Mouse (Mus musculus) neural tube, embryonic 14.5 days (tissue): Measurements from ENCODE around the gene Tbc1d10a. TPM values are rescaled to one million over a fixed set of nuclear protein-coding genes. Genes with fewer than 3 reads are reported as not detected.

Experiments
- ATAC-seq: fragments of 200-750 bp; cut with Nextera tagmentation; 2 replicates; pipeline ENCODE4 v1.8.0; 2017; ENCODE audit warnings: low read depth, mild to moderate bottlenecking, moderate TSS enrichment, moderate library complexity
- H3K27ac ChIP-seq: fragments of 300-500 bp; sonication (generic); 2 replicates; pipeline ENCODE4 v1.5.1; 2014; ENCODE audit warnings: low read depth, mild to moderate bottlenecking, control low read depth, low read length, moderate library complexity, mixed read lengths
- H3K27me3 ChIP-seq: fragments of 300-500 bp; sonication (generic); 2 replicates; pipeline ENCODE4 v1.6.1; 2014; ENCODE audit warnings: low read length; ENCODE audit not compliant: control insufficient read depth, insufficient read depth
- H3K36me3 ChIP-seq: fragments of 300-500 bp; sonication (generic); 2 replicates; pipeline ENCODE4 v1.6.1; 2014; ENCODE audit warnings: low read length, mixed read lengths; ENCODE audit not compliant: control insufficient read depth, insufficient read depth
- H3K4me1 ChIP-seq: fragments of 300-500 bp; sonication (generic); 2 replicates; pipeline ENCODE4 v1.6.1; 2014; ENCODE audit warnings: low read length; ENCODE audit not compliant: control insufficient read depth, insufficient read depth
- H3K4me2 ChIP-seq: fragments of 300-500 bp; sonication (generic); 2 replicates; pipeline ENCODE4 v1.6.1; 2014; ENCODE audit warnings: mild to moderate bottlenecking, low read depth, low read length, control low read depth
- H3K4me3 ChIP-seq: fragments of 300-500 bp; sonication (generic); 2 replicates; pipeline ENCODE4 v1.5.1; 2014; ENCODE audit warnings: low read depth, low read length, control low read depth, mixed read lengths
- H3K9ac ChIP-seq: fragments of 300-500 bp; sonication (generic); replicated peaks from 2 replicates; pipeline ENCODE4 v1.6.1; 2014; ENCODE audit warnings: low read depth, mild to moderate bottlenecking, control low read depth, low read length, mixed read lengths
- H3K9me3 ChIP-seq: fragments of 300-500 bp; sonication (generic); 2 replicates; pipeline ENCODE4 v1.6.1; 2016; ENCODE audit warnings: low read length; ENCODE audit not compliant: control insufficient read depth
- WGBS: fragments of 180-500 bp; shearing (Covaris S2); extraction: QIAGEN DNeasy Blood & Tissue Kit; methylation state at CpG from one replicate; pipeline ENCODE4 v1.1.7; 2014; 5-methylcytosine and 5-hydroxymethylcytosine counted together
- polyA plus RNA-seq: library from polyadenylated mRNA; unstranded; fragments of >200 nt; fragmentation: Nextera tagmentation; extraction: Ambion mirVana; gene quantifications from 2 replicates; pipeline ENCODE4 v1.2.1, GENCODE M21; 2014

Tbc1d10a gene
- polyA plus RNA-seq, 1 experiment from 2014 or later: 19.8 TPM

DNA sequence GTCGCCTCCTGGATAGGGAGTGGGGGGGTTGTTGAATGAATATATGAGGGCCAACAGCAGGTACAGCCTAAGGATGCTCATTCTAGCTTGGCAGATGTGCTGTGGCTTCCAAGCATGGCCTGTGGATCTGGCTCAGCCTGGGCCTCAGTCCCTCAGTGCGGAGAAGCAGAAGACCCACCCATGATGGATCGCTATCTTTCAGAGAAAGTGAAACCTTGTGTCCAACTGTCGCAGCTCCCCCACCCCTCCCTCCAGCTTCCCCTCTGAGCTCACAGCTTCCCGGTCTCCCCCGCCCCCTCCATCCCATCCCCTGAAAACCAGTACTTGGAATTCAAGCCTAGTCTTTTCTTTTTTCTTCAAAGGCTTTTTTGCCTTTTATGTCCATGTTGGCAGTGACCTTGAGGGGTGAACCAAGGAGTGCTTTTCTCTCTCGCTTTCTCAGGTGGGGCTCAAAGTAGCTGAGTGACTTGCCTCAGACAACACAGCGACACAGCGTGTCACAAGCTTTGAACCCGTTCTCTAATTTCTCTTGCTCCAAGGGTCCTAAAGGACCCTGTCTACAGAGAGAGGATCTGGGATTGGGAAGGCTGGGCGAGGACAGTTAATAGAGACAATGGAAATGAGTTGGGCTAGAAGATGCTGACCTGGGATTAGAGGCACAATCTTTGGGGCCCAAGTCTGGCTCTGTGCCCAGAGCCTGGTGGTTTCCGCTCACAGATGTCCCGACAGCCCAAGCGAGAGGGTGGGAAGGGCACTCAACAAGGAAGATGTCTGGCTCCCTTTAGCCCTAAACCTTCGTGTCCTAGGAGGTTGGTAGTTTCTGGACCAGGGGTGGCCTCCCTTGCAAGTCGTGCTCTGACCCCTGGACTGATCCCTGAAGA lies 49.3 kb downstream of the Tbc1d10a start, which contains the start of gene Osm:
Gene Osm (plus strand): TSS at position 756 of the 881 bp plus-strand sequence.
- no peak for ATAC-seq
- no peaks in the 10 kb centered on the region for H3K4me1 ChIP-seq
- WGBS: 80% methylated on average over 16 of the region's 16 CpGs

DNA sequence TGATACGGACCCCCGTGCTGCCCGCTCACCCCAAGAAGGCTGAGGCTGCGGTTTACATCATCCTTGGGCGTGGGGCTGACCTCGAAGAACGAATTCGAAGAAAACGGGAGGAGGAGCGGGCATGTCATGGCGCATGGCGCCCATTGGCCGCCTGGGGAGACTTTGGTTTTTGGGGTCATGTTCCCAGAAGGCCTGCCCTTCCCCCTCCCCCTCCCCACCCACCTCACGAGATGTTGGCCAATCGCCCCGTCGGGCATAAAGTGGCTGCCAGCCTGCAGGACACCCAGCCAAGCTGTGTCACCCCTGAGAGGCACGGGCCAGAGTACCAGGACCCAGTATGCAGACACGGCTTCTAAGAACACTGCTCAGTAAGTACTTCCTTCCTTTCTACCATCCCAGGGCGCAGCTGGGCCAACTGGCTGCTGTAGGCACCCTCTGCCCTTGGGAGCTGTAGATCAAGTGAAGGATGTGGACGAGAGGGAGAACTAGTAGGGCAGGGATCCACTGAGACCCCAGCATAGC lies 50.0 kb downstream of the Tbc1d10a start:
- no peaks in the 10 kb centered on the region for H3K4me1 ChIP-seq
- WGBS: 93% methylated on average over 21 of the region's 21 CpGs
- no peak overlapping the region for H3K4me3 ChIP-seq
- H3K4me2 ChIP-seq: no peak overlapping the region
- H3K9me3 ChIP-seq: no peaks in the 10 kb centered on the region
- no peaks in the 10 kb centered on the region for H3K27me3 ChIP-seq
- no peak overlapping the region for H3K27ac ChIP-seq
- H3K9ac ChIP-seq: no peak overlapping the region
- no peaks in the 10 kb centered on the region for H3K36me3 ChIP-seq
- no peak for ATAC-seq

More for the DNA sequence above, 49.3 kb downstream of the Tbc1d10a start, which contains the start of gene Osm:
- H3K4me2 ChIP-seq: no peak within 1 kb of the TSS
- no peak within 1 kb of the TSS for H3K27ac ChIP-seq
- no peak within 1 kb of the TSS for H3K9ac ChIP-seq
- no peaks in the 10 kb centered on the region for H3K36me3 ChIP-seq
- H3K27me3 ChIP-seq: no peaks in the 10 kb centered on the region
- no peaks in the 10 kb centered on the region for H3K9me3 ChIP-seq
- no peak within 1 kb of the TSS for H3K4me3 ChIP-seq

- no peaks in the 10 kb centered on the region for H3K9me3 ChIP-seq
- no peaks in the 10 kb centered on the region for H3K4me1 ChIP-seq
- no peak overlapping the region for H3K4me3 ChIP-seq
- no peak for ATAC-seq
- H3K27me3 ChIP-seq: no peaks in the 10 kb centered on the region
- no peaks in the 10 kb centered on the region for H3K36me3 ChIP-seq
- H3K4me2 ChIP-seq: no peak overlapping the region
- WGBS: 86% methylated on average over 18 of the region's 18 CpGs
- H3K9ac ChIP-seq: no peak overlapping the region
- no peak overlapping the region for H3K27ac ChIP-seq
Observed at GRCm38 (mm10) chr11:4237389-4237912, 50.9 kb downstream of the Tbc1d10a start.

- ATAC-seq: no peak
- WGBS: 89% methylated on average over 6 of the region's 6 CpGs
Observed at GRCm38 (mm10) chr11:4238167-4238566, 51.6 kb downstream of the Tbc1d10a start.

DNA sequence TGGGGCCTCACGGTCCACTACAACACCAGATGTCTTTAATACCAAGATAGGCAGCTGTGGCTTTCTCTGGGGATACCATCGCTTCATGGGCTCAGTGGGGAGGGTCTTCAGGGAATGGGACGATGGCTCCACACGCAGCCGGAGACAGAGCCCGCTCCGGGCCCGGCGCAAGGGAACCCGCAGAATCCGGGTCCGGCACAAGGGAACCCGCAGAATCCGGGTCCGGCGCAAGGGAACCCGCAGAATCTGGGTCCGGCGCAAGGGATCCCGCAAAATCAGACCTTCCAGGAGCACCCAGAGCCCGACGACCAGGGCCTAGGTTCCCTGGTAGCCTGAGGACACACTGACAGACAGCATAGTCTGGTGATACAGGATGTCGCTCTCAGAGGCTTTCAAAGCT lies 53.1 kb downstream of the Tbc1d10a start:
- WGBS: 90% methylated on average over 23 of the region's 23 CpGs
- no peak for ATAC-seq
- no peaks in the 10 kb centered on the region for H3K4me1 ChIP-seq
- H3K4me2 ChIP-seq: no peak overlapping the region
- H3K9me3 ChIP-seq: no peaks in the 10 kb centered on the region
- H3K27me3 ChIP-seq: no peaks in the 10 kb centered on the region
- no peaks in the 10 kb centered on the region for H3K36me3 ChIP-seq
- no peak overlapping the region for H3K27ac ChIP-seq
- no peak overlapping the region for H3K4me3 ChIP-seq
- no peak overlapping the region for H3K9ac ChIP-seq

More at GRCm38 (mm10) chr11:4238167-4238566, 51.6 kb downstream of the Tbc1d10a start:
- H3K4me1 ChIP-seq: no peaks in the 10 kb centered on the region
- no peak overlapping the region for H3K9ac ChIP-seq
- no peaks in the 10 kb centered on the region for H3K9me3 ChIP-seq
- H3K27ac ChIP-seq: no peak overlapping the region
- H3K4me2 ChIP-seq: no peak overlapping the region
- no peaks in the 10 kb centered on the region for H3K27me3 ChIP-seq
- no peak overlapping the region for H3K4me3 ChIP-seq
- no peaks in the 10 kb centered on the region for H3K36me3 ChIP-seq

DNA sequence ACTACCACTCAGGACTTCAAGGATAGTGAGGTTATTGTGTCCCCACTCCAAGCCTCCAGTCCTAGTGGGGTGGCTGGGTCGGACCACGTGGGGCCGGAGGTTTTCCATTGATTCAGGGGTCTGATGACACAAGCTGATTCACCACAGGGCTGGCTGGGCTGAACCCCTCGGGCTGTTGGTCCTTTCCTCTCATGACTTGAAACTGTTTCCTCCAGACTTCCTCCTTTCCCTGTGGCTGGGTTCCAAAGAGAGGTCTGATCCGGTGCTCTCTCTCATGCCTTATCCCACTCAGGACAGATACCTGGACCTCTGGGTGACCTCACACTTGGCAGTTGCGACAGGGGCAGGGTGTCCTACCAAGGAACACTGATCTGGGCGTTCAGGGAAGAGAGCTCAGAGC lies 53.6 kb downstream of the Tbc1d10a start:
- Histone ChIP-seq H3K27me3 (no peaks in the 10 kb centered on the region), H3K4me3 (no peak overlapping the region), H3K36me3 (no peaks in the 10 kb centered on the region), H3K9me3 (no peaks in the 10 kb centered on the region), H3K4me2 (no peak overlapping the region), H3K9ac (no peak overlapping the region), H3K27ac (no peak overlapping the region), H3K4me1 (no peaks in the 10 kb centered on the region)
- no peak for ATAC-seq
- 80% methylated on average over 7 of the region's 7 CpGs for WGBS

GRCm38 (mm10) chr11:4241180-4241579 lies 54.6 kb downstream of the Tbc1d10a start:
- no peak overlapping the region for H3K9ac ChIP-seq
- no peak for ATAC-seq
- no peaks in the 10 kb centered on the region for H3K36me3 ChIP-seq
- H3K27me3 ChIP-seq: no peaks in the 10 kb centered on the region
- 78% methylated on average over 4 of the region's 4 CpGs for WGBS
- no peak overlapping the region for H3K4me3 ChIP-seq
- H3K27ac ChIP-seq: no peak overlapping the region
- H3K4me2 ChIP-seq: no peak overlapping the region
- no peaks in the 10 kb centered on the region for H3K4me1 ChIP-seq
- no peaks in the 10 kb centered on the region for H3K9me3 ChIP-seq

DNA sequence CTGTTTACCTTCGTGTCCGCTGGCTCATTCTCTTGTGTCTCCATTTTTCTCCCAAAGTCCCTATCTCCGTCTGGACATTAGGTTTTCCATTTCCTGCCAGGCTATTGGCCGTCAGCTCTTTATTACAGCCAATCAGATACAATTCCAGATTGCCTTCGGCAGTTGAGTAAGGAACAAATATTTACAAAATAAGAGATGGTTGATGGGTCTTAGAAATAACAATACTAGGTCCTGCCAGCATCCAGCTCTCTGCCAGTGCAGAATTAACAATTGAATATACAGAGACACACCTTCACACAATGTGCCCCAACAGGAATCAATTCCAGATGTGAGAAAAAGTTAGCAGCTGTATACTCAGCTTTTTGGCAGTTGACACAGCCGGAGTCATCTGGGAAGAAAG lies 59.5 kb downstream of the Tbc1d10a start:
- Histone ChIP-seq H3K9ac (no peak overlapping the region), H3K27ac (no peak overlapping the region), H3K4me3 (no peak overlapping the region), H3K9me3 (no peaks in the 10 kb centered on the region), H3K36me3 (no peaks in the 10 kb centered on the region), H3K4me2 (no peak overlapping the region), H3K27me3 (no peaks in the 10 kb centered on the region), H3K4me1 (no peaks in the 10 kb centered on the region)
- ATAC-seq: no peak
- 76% methylated on average over 6 of the region's 6 CpGs for WGBS

- Histone ChIP-seq H3K4me1 (no peaks in the 10 kb centered on the region), H3K9me3 (no peaks in the 10 kb centered on the region), H3K36me3 (no peaks in the 10 kb centered on the region), H3K4me3 (no peak overlapping the region), H3K27me3 (no peaks in the 10 kb centered on the region), H3K4me2 (no peak overlapping the region), H3K27ac (no peak overlapping the region), H3K9ac (no peak overlapping the region)
- WGBS: 87% methylated on average over 4 of the region's 4 CpGs
- ATAC-seq: no peak
Observed at GRCm38 (mm10) chr11:4246623-4247022, 60.0 kb downstream of the Tbc1d10a start.
